Mouse (Mus musculus) G1E (cell line): ENCODE measurements at regions not wholly inside any gene's neighbourhood (a gene's known extent, or its start where the extent isn't known, plus 50 kb on each side); places are given as distances from the start of the nearest gene placed in this dataset.
A peak's percentile ranks its signal among the peaks of the same experiment; 100 is the strongest.

Experiments
- ATAC-seq: 2 replicates; pipeline ENCODE4 v1.8.0; 2016; ENCODE audit warnings: mild to moderate bottlenecking; ENCODE audit not compliant: insufficient number of reproducible peaks, poor library complexity, low FRiP score, severe bottlenecking; ENCODE audit errors: extremely low read depth
- DNase-seq: peaks from one replicate; pipeline ENCODE4 v3.0.0; 2012; ENCODE audit warnings: low spot score
- H3K27me3 ChIP-seq: 2 replicates; pipeline ENCODE4 v1.6.1; 2012; ENCODE audit warnings: mild to moderate bottlenecking, low read length, inconsistent platforms; ENCODE audit not compliant: insufficient read depth
- H3K36me3 ChIP-seq: replicated peaks from 2 replicates; pipeline ENCODE3; 2012; ENCODE audit warnings: mild to moderate bottlenecking, inconsistent platforms
- H3K4me1 ChIP-seq: 2 replicates; pipeline ENCODE4 v1.6.1; 2012; ENCODE audit warnings: low read depth, low read length, inconsistent platforms, mixed read lengths; ENCODE audit not compliant: insufficient read depth
- H3K4me3 ChIP-seq: 2 replicates; pipeline ENCODE4 v1.5.1; 2012; ENCODE audit warnings: low read depth, mild to moderate bottlenecking, inconsistent platforms, low read length, moderate library complexity, mixed read lengths
- H3K9me3 ChIP-seq: replicated peaks from 2 replicates; pipeline ENCODE4 v1.6.1; 2012; ENCODE audit warnings: inconsistent platforms
- CTCF ChIP-seq: IDR thresholded peaks from 2 replicates; pipeline ENCODE4 v1.5.1; 2012; ENCODE audit warnings: low read depth, low read length, inconsistent platforms, mixed read lengths
- GATA1 ChIP-seq: IDR thresholded peaks from 2 replicates; pipeline ENCODE4 v1.6.1; 2012; ENCODE audit warnings: borderline replicate concordance, low read length, inconsistent platforms, mixed read lengths
- GATA2 ChIP-seq: IDR thresholded peaks from 2 replicates; pipeline ENCODE4 v1.6.1; 2012; ENCODE audit warnings: low read depth, low read length, inconsistent platforms, borderline replicate concordance
- POLR2AphosphoS5 ChIP-seq: IDR thresholded peaks from 2 replicates; pipeline ENCODE4 v1.6.1; 2012; ENCODE audit warnings: low read depth, low read length, inconsistent platforms; ENCODE audit not compliant: insufficient replicate concordance
- TAL1 ChIP-seq: conservative IDR thresholded peaks from 2 replicates; pipeline ENCODE4 v1.6.1; 2012; ENCODE audit warnings: low read depth, low read length, inconsistent platforms, mixed read lengths

DNA sequence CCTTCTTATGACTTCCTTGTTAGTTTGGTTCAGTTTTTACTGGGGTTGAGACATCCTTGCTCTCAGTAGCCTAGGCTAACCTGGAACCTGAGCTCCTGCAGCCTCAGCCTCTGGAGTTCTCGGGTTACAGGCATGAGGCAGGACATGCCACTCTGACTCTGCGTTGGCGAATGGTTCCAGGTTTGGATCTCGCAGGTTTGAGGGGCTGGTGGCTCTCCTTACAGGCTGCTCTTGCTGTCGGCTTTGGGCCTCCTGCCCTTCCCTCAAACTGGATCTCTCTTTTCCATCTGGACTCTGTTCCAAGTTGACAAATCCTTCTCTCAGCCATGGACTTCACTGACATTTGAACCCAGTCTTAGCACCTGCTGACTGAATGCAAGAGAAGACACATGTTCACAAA lies 325.4 kb downstream of the Zfp706 start:
- ATAC-seq (no peak), DNase-seq (no peak)
- no peak for TF ChIP-seq TAL1
- TF ChIP-seq CTCF: no peak
- no peak for TF ChIP-seq GATA2
- TF ChIP-seq POLR2AphosphoS5: no peak
- TF ChIP-seq GATA1: no peak
- peaks cover 27% of the 10 kb centered on the region for H3K4me1 ChIP-seq
- no peak overlapping the region for H3K4me3 ChIP-seq
- no peaks in the 10 kb centered on the region for H3K36me3 ChIP-seq
- peaks cover 9% of the 10 kb centered on the region; the same call in 1 of the 2 replicates for H3K27me3 ChIP-seq
- H3K9me3 ChIP-seq: no peaks in the 10 kb centered on the region

DNA sequence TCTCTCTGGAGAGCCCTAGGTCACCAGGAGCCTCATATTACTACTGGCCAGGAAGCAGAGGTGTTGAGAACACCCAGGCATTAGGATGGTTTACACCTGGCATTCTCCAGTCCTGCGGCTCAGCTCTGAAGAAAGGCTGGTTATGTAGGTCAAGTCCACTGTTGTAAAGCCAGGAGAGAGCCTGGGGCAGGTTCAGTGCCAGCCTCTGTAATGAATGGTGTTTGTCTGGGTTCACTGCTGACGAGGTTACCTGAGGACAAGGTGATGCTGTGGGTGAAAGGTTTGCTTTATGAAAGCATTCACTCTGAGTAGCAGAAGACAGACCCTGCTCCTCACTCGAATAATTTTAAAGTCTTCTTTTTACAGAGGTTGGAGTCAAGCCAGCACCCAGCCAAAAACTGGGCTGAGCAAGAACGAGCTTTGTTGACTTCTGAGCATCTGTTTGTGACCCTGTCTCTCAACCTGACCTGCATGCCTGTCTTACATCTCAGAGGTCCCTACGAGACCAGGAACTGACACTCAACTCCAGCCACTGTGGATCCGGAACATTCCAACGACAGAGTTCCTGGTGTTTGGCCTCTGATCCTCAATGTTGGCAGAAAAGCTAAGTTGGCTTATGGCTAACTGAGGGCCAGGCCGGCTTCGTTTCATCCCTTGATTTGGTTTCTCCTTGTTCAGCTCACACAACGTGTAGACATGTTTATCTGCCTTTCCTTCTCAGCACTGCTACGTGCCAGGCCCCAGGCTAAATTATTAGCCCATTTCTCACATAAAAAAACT lies 327.0 kb downstream of the Zfp706 start:
- peaks cover 9% of the 10 kb centered on the region; the same call in 1 of the 2 replicates for H3K27me3 ChIP-seq
- ATAC-seq (no peak), DNase-seq (no peak)

GRCm38 (mm10) chr15:36679577-36679976 lies 328.0 kb downstream of the Zfp706 start:
- Histone ChIP-seq H3K27me3 (peaks cover 6% of the 10 kb centered on the region; the same call in 1 of the 2 replicates), H3K4me3 (peak overlapping the region; percentile 50; the same call in 1 of the 2 replicates), H3K36me3 (no peaks in the 10 kb centered on the region), H3K9me3 (no peaks in the 10 kb centered on the region), H3K4me1 (peaks cover 27% of the 10 kb centered on the region)
- ATAC-seq: peak; percentile 90
- TF ChIP-seq GATA1: no peak
- TF ChIP-seq CTCF: no peak
- TF ChIP-seq POLR2AphosphoS5: no peak
- TF ChIP-seq TAL1: no peak
- TF ChIP-seq GATA2: no peak
- peak; percentile 65 for DNase-seq

More for the DNA sequence above, 327.0 kb downstream of the Zfp706 start:
- Histone ChIP-seq H3K36me3 (no peaks in the 10 kb centered on the region), H3K4me1 (peaks cover 27% of the 10 kb centered on the region), H3K9me3 (no peaks in the 10 kb centered on the region), H3K4me3 (no peak overlapping the region; the same call in 1 of the 2 replicates)
- no peak for TF ChIP-seq GATA1
- no peak for TF ChIP-seq POLR2AphosphoS5
- no peak for TF ChIP-seq GATA2
- TF ChIP-seq CTCF: no peak
- TF ChIP-seq TAL1: no peak

- ATAC-seq (no peak), DNase-seq (no peak)
- TF ChIP-seq POLR2AphosphoS5 (no peak), CTCF (no peak), GATA1 (no peak), GATA2 (no peak), TAL1 (no peak)
- no peaks in the 10 kb centered on the region for H3K9me3 ChIP-seq
- peaks cover 16% of the 10 kb centered on the region for H3K4me1 ChIP-seq
- H3K36me3 ChIP-seq: no peaks in the 10 kb centered on the region
- H3K4me3 ChIP-seq: no peak overlapping the region
- H3K27me3 ChIP-seq: no peaks in the 10 kb centered on the region
Observed at GRCm38 (mm10) chr15:36669748-36670147, 337.8 kb downstream of the Zfp706 start.

- H3K36me3 ChIP-seq: no peaks in the 10 kb centered on the region
- no peak overlapping the region for H3K4me3 ChIP-seq
- no peaks in the 10 kb centered on the region for H3K27me3 ChIP-seq
- ATAC-seq (no peak), DNase-seq (no peak)
- no peaks in the 10 kb centered on the region for H3K9me3 ChIP-seq
- peaks cover 13% of the 10 kb centered on the region for H3K4me1 ChIP-seq
- TF ChIP-seq CTCF: no peak
- TF ChIP-seq POLR2AphosphoS5: no peak
- TF ChIP-seq GATA2: no peak
- TF ChIP-seq GATA1: no peak
- no peak for TF ChIP-seq TAL1
Observed at GRCm38 (mm10) chr15:36666566-36666965, 341.0 kb downstream of the Zfp706 start.

DNA sequence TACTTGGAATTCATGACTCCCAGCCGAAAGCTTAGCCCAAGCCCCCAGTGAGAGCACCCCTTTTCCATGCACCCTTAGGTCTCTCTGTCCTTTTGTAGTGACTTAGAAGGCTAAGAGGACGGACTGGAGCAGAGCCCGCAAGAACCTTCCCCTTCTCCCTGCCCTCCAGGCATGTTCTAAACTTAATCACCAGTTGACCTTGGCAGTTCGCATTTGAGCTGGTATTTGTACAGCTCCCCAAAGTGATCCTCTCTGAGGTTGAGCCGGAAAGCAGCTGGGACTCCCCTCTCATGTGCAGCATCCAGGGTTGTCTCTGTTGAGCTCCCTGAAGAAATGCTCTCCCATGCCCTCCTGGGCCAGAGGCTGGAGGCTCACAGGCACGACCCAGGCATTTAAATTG lies 343.2 kb downstream of the Zfp706 start:
- Histone ChIP-seq H3K36me3 (no peaks in the 10 kb centered on the region), H3K27me3 (no peaks in the 10 kb centered on the region), H3K9me3 (no peaks in the 10 kb centered on the region), H3K4me1 (peaks cover 22% of the 10 kb centered on the region), H3K4me3 (no peak overlapping the region)
- DNase-seq (no peak), ATAC-seq (no peak)
- no peak for TF ChIP-seq GATA1
- no peak for TF ChIP-seq CTCF
- TF ChIP-seq POLR2AphosphoS5: no peak
- TF ChIP-seq GATA2: no peak
- TF ChIP-seq TAL1: no peak
